Mouse (Mus musculus): ENCODE results near the gene Sox10. TPM values are rescaled to one million over a fixed set of nuclear protein-coding genes. Genes with fewer than 3 reads are reported as not detected.
A peak's percentile ranks its signal among the peaks of the same experiment; 100 is the strongest.

Sox10 gene
- polyA plus RNA-seq, 1 experiment from 2014 or later: 3.6 TPM

DNA sequence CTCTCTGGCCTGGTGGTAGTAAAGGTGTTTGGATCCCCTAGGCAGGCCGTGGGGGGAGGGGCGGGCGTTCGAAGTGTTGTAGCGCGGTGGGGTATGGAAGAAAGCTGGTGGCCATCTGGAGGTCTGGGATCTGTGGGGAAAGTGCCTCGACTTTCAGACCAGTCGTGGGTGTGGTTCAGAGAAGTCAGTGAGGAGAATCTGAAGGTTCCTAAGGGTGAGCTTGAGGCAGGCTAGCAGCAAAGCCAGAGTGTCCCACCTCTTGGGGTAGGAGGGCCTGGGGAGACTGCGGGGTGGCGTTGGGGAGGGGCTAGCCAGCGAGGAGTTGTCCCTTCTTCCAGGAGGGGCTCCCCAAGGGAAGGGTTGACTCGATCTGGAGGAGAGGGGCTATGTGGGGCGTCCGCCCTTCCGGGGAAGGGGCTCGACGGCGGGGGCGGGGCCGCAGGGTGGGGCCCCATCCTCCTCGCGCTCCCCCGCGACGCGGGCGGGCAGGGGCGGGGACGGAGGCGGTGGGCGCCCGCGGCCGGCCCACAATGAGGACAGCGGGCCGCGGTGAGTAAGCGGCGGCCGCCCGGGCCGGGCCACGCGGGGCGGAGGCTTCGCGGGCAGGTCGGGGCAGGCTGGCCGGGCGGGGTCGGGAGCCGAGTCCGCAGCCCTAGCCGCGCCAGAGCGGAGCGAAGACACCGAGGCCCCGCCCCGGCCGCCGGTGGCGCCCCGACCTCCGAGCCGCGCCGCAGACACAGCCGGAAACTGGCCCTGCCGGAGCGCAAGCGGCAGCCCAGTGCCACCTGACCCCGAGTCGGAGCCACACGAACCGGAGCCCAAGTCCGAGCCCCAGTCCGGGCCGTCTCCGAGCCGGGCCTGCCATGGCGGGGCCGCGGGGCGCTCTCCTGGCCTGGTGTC, 56.4 kb downstream of the Sox10 start, which contains the start of gene Micall1:
Gene Micall1, plus strand, starts transcription at position 478 of the 900 bp plus-strand sequence.
- peak; percentile 89 for ATAC-seq (ENCODE audit: low FRiP score, low TSS enrichment)

GRCm38 (mm10) chr15:79107966-79108365, 57.1 kb downstream of the Sox10 start:
- peak overlapping the region; percentile 91 for H3K4me2 ChIP-seq (replicated peaks; ENCODE audit: low read depth)
- ATAC-seq (ENCODE audit: low FRiP score, low TSS enrichment) (peak; percentile 42; the same call in 1 of the 2 replicates), DNase-seq (ENCODE audit: low spot score) (peak; percentile 49)
- H3K36me3 ChIP-seq (ENCODE audit: control insufficient read depth, insufficient read depth, low read length): peaks cover 3% of the 10 kb centered on the region; the same call in 1 of the 2 replicates
- peak overlapping the region; percentile 98 for H3K27ac ChIP-seq (replicated peaks)
- no peaks in the 10 kb centered on the region for H3K9me3 ChIP-seq (ENCODE audit: control insufficient read depth, low read length)
- H3K4me1 ChIP-seq (replicated peaks; ENCODE audit: control insufficient read depth, insufficient read depth): peaks cover 5% of the 10 kb centered on the region
- no peaks in the 10 kb centered on the region for H3K27me3 ChIP-seq (ENCODE audit: control insufficient read depth, insufficient read depth, low read length)
- no peak for TF ChIP-seq CTCF (IDR thresholded peaks at IDR 0.05; ENCODE audit: low read depth)
- no peak for TF ChIP-seq EP300 (optimal IDR thresholded peaks at IDR 0.05)
- H3K9ac ChIP-seq (ENCODE audit: low read length): peak overlapping the region; percentile 94
- H3K4me3 ChIP-seq (ENCODE audit: low read depth, low read length): peak overlapping the region; percentile 87
- 10% methylated on average over 7 of the region's 7 CpGs for WGBS

More for the DNA sequence above, 56.4 kb downstream of the Sox10 start, which contains the start of gene Micall1:
- H3K4me1 ChIP-seq (replicated peaks; ENCODE audit: control insufficient read depth, insufficient read depth): peaks cover 5% of the 10 kb centered on the region
- WGBS: under 1% methylated on average over 47 of the region's 85 CpGs
- no peaks in the 10 kb centered on the region for H3K9me3 ChIP-seq (ENCODE audit: control insufficient read depth, low read length)
- peak within 1 kb of the TSS; percentile 94 for H3K9ac ChIP-seq (ENCODE audit: low read length)
- peak within 1 kb of the TSS; percentile 87 for H3K4me3 ChIP-seq (ENCODE audit: low read depth, low read length)
- H3K4me2 ChIP-seq (replicated peaks; ENCODE audit: low read depth): peak within 1 kb of the TSS; percentile 91
- H3K36me3 ChIP-seq (ENCODE audit: control insufficient read depth, insufficient read depth, low read length): peaks cover 3% of the 10 kb centered on the region; the same call in 1 of the 2 replicates
- H3K27me3 ChIP-seq (ENCODE audit: control insufficient read depth, insufficient read depth, low read length): no peaks in the 10 kb centered on the region
- peak within 1 kb of the TSS; percentile 98 for H3K27ac ChIP-seq (replicated peaks)
- no peak for TF ChIP-seq CTCF (IDR thresholded peaks at IDR 0.05; ENCODE audit: low read depth)
- no peak for TF ChIP-seq EP300 (optimal IDR thresholded peaks at IDR 0.05)
- peak; percentile 82 for DNase-seq (ENCODE audit: low spot score)

- Histone ChIP-seq H3K4me3 (ENCODE audit: low read depth, low read length) (no peak overlapping the region), H3K36me3 (ENCODE audit: control insufficient read depth, insufficient read depth, low read length) (no peaks in the 10 kb centered on the region), H3K27me3 (ENCODE audit: control insufficient read depth, insufficient read depth, low read length) (no peaks in the 10 kb centered on the region), H3K9me3 (ENCODE audit: control insufficient read depth, low read length) (no peaks in the 10 kb centered on the region), H3K4me2 (replicated peaks; ENCODE audit: low read depth) (no peak overlapping the region), H3K9ac (ENCODE audit: low read length) (no peak overlapping the region), H3K4me1 (replicated peaks; ENCODE audit: control insufficient read depth, insufficient read depth) (peaks cover 4% of the 10 kb centered on the region; the same call in 1 of the 2 replicates), H3K27ac (replicated peaks) (no peak overlapping the region)
- TF ChIP-seq CTCF (IDR thresholded peaks at IDR 0.05; ENCODE audit: low read depth) (no peak), EP300 (optimal IDR thresholded peaks at IDR 0.05) (no peak)
- DNase-seq (ENCODE audit: low spot score): no peak
- 54% methylated on average over 2 of the region's 2 CpGs for WGBS
- ATAC-seq (ENCODE audit: low FRiP score, low TSS enrichment): no peak
These were observed 59.2 kb downstream of the Sox10 start for GRCm38 (mm10) chr15:79105804-79106203.

Other genes with a start within 250 kb of the Sox10 start
- 1,326 and 1,632 TPM in 2 replicates for gene Lgals1, start 238.5 kb downstream of the Sox10 start, polyA plus RNA-seq (2015; fragmentation: Nextera tagmentation; extraction: Ambion mirVana)
- 32.3 and 36.4 TPM in 2 replicates for gene Nol12, start 230.3 kb downstream of the Sox10 start, polyA plus RNA-seq (2015; fragmentation: Nextera tagmentation; extraction: Ambion mirVana)
- 22.4 and 30.6 TPM in 2 replicates for gene Triobp, start 217.5 kb downstream of the Sox10 start, polyA plus RNA-seq (2015; fragmentation: Nextera tagmentation; extraction: Ambion mirVana)
- 285 and 309 TPM in 2 replicates for gene H1f0, start 136.8 kb downstream of the Sox10 start, polyA plus RNA-seq (2015; fragmentation: Nextera tagmentation; extraction: Ambion mirVana)
- gene Galr3, start 123.4 kb downstream of the Sox10 start, polyA plus RNA-seq (2015; fragmentation: Nextera tagmentation; extraction: Ambion mirVana): 0.31 and 0.34 TPM in 2 replicates
- gene Ankrd54, start 102.3 kb downstream of the Sox10 start, polyA plus RNA-seq (2015; fragmentation: Nextera tagmentation; extraction: Ambion mirVana): 27.1 and 28.0 TPM in 2 replicates
- 132 and 135 TPM in 2 replicates for gene Eif3l, start 90.1 kb downstream of the Sox10 start, polyA plus RNA-seq (2015; fragmentation: Nextera tagmentation; extraction: Ambion mirVana)
- gene Micall1, start 56.3 kb downstream of the Sox10 start, polyA plus RNA-seq (2015; fragmentation: Nextera tagmentation; extraction: Ambion mirVana): 7.0 and 7.8 TPM in 2 replicates
- 308 and 320 TPM in 2 replicates for gene Polr2f, start 24.2 kb downstream of the Sox10 start, polyA plus RNA-seq (2015; fragmentation: Nextera tagmentation; extraction: Ambion mirVana)
- 6.4 and 7.9 TPM in 2 replicates for gene 1700088E04Rik, start 24.0 kb downstream of the Sox10 start, polyA plus RNA-seq (2015; fragmentation: Nextera tagmentation; extraction: Ambion mirVana)
- 25.7 and 26.7 TPM in 2 replicates for gene Pick1, start 63.9 kb upstream of the Sox10 start, polyA plus RNA-seq (2015; fragmentation: Nextera tagmentation; extraction: Ambion mirVana)
- gene Gm49486, start 64.2 kb upstream of the Sox10 start, polyA plus RNA-seq (2015; fragmentation: Nextera tagmentation; extraction: Ambion mirVana): 0.23 and 0.27 TPM in 2 replicates
- 0.10 and 0.12 TPM in 2 replicates for gene Slc16a8, start 89.5 kb upstream of the Sox10 start, polyA plus RNA-seq (2015; fragmentation: Nextera tagmentation; extraction: Ambion mirVana)
- 4.1 and 4.9 TPM in 2 replicates for gene Baiap2l2, start 120.3 kb upstream of the Sox10 start, polyA plus RNA-seq (2015; fragmentation: Nextera tagmentation; extraction: Ambion mirVana)
- gene Pla2g6, start 163.2 kb upstream of the Sox10 start, polyA plus RNA-seq (2015; fragmentation: Nextera tagmentation; extraction: Ambion mirVana): 8.8 and 9.4 TPM in 2 replicates
- gene Maff, start 181.4 kb upstream of the Sox10 start, polyA plus RNA-seq (2015; fragmentation: Nextera tagmentation; extraction: Ambion mirVana): 11.4 and 11.9 TPM in 2 replicates
- gene Tmem184b, start 238.3 kb upstream of the Sox10 start, polyA plus RNA-seq (2015; fragmentation: Nextera tagmentation; extraction: Ambion mirVana): 21.2 and 22.3 TPM in 2 replicates